Mouse (Mus musculus): ENCODE results near the gene Sec14l3. TPM values are rescaled to one million over a fixed set of nuclear protein-coding genes. Genes with fewer than 3 reads are reported as not detected.
"Not testable (repeated sequence)": the region's sequence is repeated elsewhere in the genome, so short reads cannot be mapped to it uniquely, and the experiment has no call there.

Sec14l3 gene
- total RNA-seq, 2 experiments from 2014 or later: not detected

DNA sequence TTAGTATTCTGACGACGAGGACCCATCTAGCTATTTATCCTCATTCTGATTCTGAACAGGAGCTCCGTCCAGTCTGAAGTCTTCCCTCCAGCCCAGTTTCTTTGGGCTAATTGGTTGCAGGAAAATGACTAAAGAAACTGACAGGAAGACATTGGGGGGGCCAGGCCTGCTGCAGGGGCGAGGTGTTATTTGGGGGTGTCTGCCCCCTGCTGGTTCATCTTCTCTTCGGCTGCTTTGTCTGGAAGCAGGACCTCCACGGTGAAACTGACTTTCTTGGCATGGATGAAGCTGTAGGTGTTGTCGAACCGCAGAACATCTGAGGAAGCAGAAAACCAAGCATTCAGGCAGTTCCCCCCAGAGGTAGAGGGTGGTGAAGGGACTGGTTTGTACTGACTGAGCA lies 33.5 kb downstream of the Sec14l3 start:
- ATAC-seq (replicated peaks; ENCODE audit: low FRiP score, poor library complexity, severe bottlenecking): no peak

DNA sequence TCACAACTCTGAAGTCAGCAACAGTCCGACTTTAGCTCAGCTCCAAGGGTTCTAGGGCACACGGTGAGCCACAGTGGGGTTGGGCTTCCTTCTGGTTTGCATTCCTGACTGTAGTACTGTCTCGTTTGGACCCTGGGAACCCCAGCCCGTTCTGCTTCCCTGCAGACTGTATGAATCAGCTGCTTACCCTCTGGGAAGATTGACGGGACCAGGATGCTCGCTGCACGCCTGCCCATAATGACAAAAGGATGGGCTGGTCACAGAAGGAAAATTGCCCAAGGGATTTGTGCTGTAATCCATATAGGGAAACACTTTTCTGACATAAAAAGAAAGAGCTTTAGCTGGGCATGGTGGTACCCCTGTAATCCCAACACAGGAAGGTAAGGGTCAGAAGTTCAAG lies 34.2 kb downstream of the Sec14l3 start:
- ATAC-seq (replicated peaks; ENCODE audit: low FRiP score, poor library complexity, severe bottlenecking): no peak

DNA sequence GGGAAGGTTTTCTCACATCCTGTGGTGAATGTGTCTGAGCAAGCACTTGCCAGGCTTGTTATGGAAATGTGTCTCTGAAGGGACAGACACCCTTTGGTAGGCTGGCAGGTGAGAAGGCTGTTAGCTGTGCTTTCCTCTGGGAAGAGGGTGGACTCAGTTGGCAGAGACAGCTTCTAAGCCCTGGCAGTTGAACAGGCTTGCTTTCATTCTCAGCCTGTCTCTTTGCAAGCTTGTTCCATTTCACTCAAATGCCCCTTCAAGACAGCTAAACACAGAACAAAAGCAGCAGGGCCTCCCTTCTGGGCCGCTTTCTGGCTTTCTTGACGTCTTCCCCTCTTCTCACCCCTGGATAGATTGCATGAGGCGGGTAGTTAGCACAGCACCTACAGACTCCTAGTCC lies 34.8 kb downstream of the Sec14l3 start:
- ATAC-seq (replicated peaks; ENCODE audit: low FRiP score, poor library complexity, severe bottlenecking): no peak

DNA sequence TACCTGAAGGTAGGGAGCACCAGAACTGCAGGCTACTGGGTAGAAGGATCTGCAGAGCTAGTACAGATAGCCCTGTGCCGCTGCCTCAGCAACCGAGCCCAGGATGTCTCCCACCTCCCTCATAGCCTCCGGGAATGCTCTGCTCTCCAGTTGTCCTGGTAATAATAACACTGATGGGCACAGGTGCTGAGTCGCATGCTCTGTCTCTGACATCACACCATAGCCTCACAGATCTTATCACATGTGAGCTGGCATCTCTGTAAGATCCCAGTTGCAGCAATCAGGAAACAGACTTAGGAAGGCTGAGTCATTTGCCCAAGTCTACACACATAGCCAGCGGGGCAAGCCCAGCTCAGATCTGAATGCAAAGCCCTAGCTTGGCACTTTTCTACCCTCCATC lies 37.2 kb downstream of the Sec14l3 start:
- no peak for ATAC-seq (replicated peaks; ENCODE audit: low FRiP score, poor library complexity, severe bottlenecking)

DNA sequence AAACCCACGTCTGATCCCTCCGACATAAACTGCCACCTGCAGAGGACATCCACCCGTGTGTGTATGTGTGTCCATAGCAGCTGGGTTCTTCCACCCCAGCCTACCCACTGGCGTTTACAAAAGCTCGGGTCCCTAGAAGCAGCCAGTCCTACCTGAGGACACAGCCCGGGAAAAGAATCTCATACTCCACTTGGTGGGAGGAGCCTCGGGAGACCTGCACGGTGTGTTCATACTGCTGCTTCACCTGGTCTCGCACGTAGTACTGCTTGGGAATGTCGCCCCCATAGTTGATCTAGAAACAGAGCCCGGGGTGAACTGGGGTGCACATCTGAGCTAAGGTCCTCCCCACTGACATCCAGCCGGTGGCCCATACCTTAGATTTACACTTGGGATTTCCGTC lies 38.9 kb downstream of the Sec14l3 start:
- ATAC-seq (replicated peaks; ENCODE audit: low FRiP score, poor library complexity, severe bottlenecking): no peak

DNA sequence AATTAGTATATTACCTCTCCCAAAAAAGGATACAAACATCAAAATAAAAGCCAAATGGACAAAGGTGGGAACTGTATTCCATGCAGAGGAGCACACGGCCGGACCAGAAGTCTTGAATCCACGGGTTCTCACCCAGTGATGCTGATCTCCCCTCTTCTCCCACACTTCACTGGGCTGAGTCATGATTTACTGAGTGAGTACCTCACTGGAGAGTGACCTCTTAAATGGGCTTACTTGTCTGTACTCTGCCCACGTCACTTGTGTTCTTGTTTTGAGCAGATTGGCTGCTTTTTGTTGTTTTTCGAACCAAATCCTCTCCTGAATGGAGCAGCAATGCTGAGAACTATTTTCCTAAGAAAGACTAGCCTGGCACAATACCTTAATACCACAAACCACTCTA lies 40.3 kb downstream of the Sec14l3 start:
- no peak for ATAC-seq (replicated peaks; ENCODE audit: low FRiP score, poor library complexity, severe bottlenecking)

DNA sequence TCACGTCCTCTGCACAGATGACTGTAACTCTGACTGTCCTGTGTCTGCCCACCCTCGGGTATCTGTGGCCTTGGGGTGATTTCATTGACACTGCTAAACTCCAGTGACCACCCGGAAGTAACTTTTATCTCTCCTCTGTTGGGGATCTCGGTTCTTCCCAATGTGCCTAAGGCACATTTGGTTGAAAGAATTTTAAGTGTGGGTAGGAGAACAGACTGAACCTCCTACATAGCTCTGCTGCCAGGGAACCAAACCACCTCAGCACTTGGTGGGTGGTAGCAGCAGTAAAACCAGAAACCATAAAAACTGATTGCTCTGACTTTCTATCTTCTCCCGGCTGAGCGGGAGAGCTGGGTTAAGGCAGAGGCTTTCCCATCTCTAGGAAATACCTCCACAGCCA lies 40.8 kb downstream of the Sec14l3 start:
- ATAC-seq (replicated peaks; ENCODE audit: low FRiP score, poor library complexity, severe bottlenecking): no peak

DNA sequence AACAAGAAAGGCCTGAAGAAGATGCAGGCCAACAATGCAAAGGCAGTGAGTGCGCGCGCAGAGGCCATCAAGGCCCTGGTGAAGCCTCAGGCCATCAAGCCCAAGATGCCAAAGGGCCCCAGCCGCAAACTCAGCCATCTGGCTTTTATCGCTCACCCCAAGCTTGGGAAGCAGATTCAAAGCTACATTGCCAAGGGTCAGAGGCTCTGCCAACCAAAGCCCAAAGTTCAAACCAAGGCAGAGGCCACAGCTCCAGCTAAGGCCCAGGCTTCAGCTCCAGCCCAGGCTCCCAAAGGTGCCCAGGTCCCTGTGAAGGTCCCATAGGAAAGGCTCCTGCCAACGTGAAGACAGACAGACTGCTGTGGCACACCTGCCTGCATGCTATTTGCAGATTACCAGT lies 43.3 kb downstream of the Sec14l3 start:
- not testable (repeated sequence) for ATAC-seq (replicated peaks; ENCODE audit: low FRiP score, poor library complexity, severe bottlenecking)

DNA sequence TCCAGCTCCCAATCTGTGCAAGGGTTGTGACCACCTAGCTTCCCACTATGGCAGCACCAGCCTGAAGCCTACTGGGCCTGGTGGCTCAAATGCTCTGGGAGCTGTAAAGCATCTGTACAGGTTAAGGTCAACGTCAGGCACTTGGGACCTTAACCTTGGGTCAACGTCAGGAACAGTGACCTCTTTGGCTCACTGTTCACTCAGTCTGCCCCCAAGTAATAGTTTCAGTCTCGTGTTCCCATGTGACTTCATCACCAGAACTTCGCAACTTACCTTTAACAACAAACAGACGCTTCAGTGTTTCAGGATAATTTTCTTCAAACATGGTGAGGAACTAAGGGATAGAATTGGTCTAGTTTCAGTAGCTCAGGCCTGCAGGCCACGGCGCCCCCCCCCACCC lies 44.0 kb downstream of the Sec14l3 start:
- no peak for ATAC-seq (replicated peaks; ENCODE audit: low FRiP score, poor library complexity, severe bottlenecking)

DNA sequence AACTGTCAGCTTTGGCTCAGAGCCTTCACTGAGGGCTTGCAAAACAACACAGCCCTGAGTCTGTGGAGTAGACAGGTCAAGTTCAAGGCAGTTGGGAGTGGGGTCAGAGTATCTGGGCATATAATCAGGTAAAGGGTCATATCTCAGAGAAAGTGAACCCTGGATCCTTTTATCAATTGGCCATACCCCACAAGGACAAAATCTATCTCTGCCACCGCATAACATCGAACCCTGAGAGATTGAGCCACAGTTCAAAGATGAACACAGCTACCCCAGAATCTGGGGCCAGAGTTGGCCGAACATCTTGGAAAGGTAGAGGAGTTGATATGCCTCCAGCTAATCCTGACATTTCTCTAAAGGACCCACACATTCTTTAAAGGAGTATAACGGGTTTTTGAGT lies 47.4 kb downstream of the Sec14l3 start:
- no peak for ATAC-seq (replicated peaks; ENCODE audit: low FRiP score, poor library complexity, severe bottlenecking)

DNA sequence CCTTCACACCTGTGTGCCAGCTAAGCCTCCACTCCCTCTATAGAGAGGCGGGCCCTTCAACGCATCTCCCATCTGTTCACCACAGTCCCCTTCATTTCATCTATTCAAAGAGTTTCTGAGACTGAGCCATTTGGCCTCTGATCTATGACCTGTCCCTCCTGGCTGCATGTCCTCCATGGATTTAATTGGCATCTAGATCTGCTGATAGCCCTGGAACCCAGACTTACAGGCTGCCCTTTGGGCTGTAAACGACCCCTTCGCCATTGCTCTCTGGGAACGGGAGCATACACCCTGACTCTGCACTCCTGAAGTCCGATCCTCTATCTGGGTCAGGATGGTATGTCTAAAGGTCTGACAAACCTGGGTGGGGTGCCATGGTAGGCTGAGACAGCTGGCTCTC lies 48.2 kb downstream of the Sec14l3 start:
- ATAC-seq (replicated peaks; ENCODE audit: low FRiP score, poor library complexity, severe bottlenecking): no peak

DNA sequence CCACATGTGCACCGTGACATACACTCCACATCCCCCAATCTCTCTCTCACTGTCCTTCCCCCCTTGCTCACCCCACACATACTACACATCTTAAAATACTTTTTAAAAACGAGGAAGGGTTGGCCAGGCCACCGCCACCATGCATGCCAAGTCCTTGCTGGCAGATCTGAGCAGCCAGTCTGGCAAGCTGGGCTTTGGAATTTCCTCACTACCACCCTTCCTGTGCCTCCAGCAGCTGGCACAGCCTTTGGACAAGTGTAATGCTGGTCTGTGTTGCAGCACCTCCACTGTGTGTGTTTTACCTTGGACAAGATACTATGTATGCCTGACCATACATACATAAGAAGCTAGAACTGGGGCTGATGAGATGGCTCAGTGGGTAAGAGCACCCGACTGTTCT lies 48.9 kb downstream of the Sec14l3 start:
- ATAC-seq (replicated peaks; ENCODE audit: low FRiP score, poor library complexity, severe bottlenecking): no peak

DNA sequence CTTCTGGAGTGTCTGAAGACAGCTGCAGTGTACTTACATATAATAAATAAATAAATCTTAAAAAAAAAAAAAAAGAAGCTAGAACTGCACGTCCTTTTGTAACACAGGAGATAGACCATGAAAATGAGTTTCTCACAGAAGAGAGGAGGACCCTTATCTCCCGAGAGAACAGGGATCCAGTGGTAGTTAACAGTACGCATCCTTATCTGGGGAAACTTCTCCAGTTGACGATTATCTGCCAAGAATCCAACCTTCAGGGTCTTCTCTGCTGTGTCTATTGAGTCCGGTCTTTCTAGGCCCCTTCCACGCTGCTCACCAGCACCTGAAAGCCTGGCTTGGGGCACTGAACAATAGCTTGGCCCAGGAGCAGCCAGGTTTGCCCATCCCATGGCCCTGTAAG lies 49.3 kb downstream of the Sec14l3 start:
- ATAC-seq (replicated peaks; ENCODE audit: low FRiP score, poor library complexity, severe bottlenecking): no peak

DNA sequence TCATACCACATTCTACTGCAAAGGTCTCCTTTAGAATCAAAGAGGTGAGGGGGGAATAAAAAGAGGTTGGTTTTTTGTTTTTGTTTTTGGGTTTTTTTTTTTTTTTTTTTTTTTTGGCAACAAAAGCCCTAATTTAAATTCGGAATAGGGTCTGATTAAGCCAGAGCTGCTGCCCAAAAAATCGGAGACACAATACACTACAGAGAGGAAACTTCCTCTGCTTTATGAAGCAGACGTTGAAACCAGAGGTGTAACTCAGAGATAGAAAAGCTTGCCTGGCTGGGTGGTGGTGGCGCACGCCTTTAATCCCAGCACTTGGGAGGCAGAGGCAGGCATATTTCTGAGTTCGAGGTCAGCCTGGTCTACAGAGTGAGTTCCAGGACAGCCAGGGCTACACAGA lies 49.9 kb downstream of the Sec14l3 start:
- ATAC-seq (replicated peaks; ENCODE audit: low FRiP score, poor library complexity, severe bottlenecking): not testable (repeated sequence)

DNA sequence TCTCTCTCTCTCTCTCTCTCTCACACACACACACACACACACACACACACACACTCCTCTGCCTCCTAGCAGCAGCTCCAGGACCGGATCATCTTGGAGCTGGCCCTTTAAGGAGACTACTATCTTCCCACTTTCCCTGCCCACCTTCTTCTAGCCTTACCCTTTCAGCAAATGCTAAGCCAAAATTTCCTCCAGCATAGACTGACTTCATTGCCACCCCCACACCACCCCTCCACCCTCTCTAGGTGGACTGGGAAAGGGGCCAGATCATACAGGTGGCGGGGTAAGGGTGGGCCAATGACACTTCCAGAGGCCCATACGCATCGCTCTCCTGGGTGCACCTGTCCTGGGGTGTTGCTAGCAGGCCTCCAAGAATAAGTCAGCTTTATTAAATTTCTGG lies 50.8 kb downstream of the Sec14l3 start:
- no peak for ATAC-seq (replicated peaks; ENCODE audit: low FRiP score, poor library complexity, severe bottlenecking)

DNA sequence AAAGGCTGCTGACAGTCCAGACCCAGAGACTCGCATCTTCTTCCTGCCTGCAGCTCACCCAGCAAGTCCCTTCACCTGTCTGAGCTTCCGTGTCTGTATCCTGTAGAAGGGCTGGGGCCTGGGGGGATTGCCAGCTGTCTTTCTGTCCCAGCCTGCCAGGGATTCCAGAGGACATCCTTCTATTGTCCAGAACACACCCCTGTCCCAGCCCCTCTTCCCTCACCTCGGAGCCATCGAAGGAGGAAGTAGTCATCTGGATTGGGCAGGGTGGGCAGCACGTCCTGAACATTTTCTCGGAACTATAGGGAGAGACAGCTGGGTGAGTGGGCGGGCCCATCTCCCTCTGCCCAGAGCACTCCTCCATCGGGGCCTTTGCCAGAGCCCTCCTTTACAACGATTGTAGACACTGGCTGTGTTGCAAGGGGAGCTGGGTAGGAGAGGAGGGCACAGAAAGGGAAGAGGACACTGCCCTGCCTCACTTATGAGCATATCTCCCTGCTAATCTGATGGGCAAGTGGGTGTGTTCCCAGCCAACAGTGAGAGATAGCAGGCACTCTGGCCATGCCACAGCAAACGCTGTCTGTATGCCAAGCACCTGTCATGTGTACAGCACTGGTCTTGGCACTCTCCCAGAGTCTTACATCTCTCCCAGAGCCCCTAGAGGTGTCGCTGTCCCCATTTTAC lies 52.0 kb downstream of the Sec14l3 start:
- peak; percentile 52 for ATAC-seq (replicated peaks; ENCODE audit: low FRiP score, poor library complexity, severe bottlenecking)

DNA sequence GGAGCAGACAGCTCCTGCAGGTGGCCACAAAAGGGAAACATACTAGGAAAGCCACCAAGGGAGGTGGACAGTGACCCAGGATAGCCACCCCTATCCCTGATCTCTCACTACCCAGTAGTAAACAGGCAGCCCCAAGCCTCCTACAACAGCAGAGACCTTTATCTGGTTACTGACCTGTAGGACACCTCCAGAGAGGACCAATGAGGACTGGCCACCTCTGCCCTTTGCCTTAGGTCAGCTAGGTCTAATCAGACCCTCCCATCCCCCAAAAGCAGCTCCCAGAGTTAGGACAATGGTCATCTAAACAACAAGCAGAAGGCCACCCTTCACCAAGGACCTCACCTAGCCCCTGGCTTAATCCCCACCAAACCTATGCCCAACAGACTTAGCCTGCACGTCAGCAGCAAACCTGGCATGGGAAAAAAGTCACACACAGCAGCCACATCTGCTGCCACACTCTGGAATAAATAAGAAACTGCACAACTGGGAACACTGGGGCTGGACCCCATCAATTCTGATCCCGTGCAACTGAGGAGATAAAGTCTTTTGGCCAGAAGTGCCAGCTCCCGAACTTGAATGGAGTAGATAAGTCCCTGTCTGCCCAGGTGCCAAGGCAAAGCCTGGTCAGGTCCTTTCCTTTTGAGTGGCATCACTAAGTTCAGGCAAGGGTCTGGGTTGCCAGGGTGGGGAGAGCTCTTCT lies 52.9 kb downstream of the Sec14l3 start:
- ATAC-seq (replicated peaks; ENCODE audit: low FRiP score, poor library complexity, severe bottlenecking): peak; percentile 55

DNA sequence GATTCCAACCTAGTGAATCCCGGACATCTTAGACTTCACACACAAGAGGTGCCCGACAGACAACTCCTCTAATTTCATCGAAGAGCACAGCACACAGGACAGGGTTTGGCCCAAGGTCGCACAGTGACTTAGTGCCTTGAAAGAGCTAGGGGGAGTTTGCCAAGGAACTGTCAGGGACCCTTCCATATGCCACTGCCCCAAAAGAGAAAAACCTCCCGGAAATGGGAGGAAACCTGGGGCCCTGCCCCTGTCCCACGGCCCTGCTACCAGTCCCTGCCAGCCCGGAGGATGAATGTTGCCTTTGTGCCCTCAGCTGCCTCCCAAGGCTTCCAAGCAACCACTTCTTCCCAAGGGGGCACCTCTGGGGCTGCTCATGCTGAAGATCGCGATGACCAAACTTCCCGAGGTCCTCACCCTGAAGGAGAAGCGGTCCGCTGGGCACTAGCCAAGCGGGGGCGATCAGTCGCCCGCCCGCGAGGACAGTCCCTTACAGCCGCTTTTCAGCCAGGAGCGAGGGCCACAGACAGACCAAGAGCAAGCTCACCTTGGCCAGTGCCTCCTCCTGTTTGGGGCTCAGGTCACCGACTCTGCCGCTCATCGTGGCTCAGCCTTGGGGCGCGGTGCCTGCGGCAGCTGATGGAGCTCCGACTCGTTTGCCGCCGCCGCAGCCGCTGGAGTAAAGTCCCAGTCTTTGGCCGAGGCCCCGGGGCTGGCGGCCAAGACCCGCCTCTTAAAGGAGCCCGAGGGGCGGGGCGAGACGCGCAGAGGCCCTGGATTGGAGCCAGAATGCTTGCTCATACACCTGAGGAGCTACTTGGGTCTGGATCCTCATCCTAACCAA lies 53.7 kb downstream of the Sec14l3 start:
- ATAC-seq (replicated peaks; ENCODE audit: low FRiP score, poor library complexity, severe bottlenecking): peak; percentile 68

DNA sequence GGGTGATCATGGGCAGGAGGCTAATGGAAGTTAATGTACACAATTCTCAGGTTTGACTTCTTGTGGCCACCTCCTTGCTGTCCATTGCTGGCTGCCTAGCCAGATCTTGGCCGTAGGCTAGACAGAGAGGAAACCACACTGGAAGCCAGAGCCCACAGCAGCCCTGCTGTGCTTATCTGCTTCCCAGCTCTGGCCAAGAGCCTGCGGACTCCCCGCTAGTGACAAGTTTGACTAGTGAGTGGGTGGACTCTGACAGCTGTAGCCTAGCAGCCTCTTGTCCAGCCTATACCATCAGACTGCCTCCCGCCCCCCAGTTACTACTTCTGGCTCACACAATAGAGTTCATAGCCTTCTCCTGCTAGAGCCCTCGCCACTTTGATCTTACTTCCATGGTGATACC lies 55.0 kb downstream of the Sec14l3 start:
- ATAC-seq (replicated peaks; ENCODE audit: low FRiP score, poor library complexity, severe bottlenecking): no peak

DNA sequence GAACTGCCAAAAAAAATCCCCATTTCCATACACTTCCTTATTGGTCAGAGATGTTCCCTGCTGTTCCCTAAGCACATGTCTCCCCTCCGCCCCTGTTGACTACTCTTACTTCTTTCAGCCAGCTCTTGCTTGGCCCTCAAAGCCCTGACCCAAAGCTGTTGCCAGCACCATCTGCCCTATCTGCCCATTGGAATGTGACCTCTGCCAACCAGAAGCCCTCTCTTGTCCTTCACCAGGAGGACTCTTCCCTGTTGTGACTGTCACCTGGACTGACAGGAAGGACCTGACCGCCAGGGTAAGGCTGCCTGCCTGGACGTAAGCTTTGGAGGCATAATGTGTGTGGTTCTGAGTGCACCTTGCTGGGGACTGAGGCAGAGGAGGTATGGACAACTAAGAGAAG lies 57.0 kb downstream of the Sec14l3 start:
- ATAC-seq (replicated peaks; ENCODE audit: low FRiP score, poor library complexity, severe bottlenecking): no peak

DNA sequence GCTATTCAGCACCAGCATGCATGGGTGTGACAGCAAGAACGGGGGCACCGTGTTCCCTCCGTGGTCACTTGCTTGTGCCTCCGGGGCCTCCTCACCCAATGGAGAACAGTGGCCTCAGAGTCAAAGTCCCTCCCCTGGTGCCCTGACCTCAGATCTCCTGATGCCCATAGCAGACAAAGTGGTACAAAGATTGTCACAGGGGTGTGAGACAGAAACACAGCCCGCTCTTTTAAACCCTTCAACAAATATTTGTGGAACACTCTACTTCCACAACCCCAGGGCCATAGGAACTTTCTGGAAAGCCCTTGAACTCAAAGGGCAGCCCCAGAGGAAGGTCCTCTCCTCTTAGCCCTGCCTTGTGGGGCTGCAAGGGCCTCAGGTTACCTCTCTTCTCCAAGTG lies 57.6 kb downstream of the Sec14l3 start:
- ATAC-seq (replicated peaks; ENCODE audit: low FRiP score, poor library complexity, severe bottlenecking): no peak

Data from erythroid progenitor cell, adult 5-6 weeks (primary cell).